Mouse (Mus musculus): ENCODE measurements around the gene Ifrd1. TPM values are rescaled to one million over a fixed set of nuclear protein-coding genes. Genes with fewer than 3 reads are reported as not detected.
"Not testable (repeated sequence)": the region's sequence is repeated elsewhere in the genome, so short reads cannot be mapped to it uniquely, and the experiment has no call there.

The Ifrd1 gene
- 161 and 171 TPM in 2 replicates for total RNA-seq (2017)

DNA sequence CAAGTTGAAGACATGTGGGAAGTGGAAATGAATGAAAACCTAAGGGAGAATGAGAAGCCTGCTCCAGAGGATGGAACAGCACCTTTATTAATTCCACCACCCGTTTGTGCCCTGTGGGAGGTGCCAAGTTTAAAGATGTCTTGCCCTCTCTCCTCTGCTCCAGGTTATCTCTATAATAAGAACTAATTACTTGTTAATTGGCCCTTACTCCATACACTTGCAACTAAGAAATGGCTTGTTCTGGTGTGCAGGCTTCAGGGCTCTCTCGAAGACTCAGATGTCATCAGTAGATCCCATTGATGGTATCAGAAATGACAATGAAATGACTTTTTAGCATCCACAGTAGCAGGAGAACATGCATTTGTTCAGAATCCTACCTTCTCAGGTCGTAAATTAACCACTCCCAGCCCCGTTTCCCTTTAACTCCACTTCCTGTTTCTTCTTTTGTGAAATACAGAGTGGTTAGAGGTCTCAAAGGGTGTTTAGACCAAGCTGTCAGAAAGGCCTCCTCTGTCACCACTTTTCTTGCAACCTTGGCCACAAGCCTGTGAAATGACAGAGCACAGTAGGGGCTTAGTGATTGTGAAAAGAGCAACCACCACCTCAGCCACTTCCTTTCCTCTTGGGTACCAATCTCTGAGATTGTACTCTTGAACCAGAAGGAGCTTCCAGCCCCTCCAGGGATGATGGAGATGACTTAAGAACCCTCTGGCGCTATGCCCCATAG, at the start of gene Ifrd1:
TSS of gene Ifrd1 (minus strand) at position 51 of the 727 bp plus-strand sequence.
- ATAC-seq (replicated peaks in 1 of 2; ENCODE audit: insufficient read depth in 1 of 2, low FRiP score in 2 of 2, low TSS enrichment in 1 of 2, low read depth in 1 of 2, poor library complexity in 2 of 2, severe bottlenecking in 2 of 2) = peak; percentile 95

DNA sequence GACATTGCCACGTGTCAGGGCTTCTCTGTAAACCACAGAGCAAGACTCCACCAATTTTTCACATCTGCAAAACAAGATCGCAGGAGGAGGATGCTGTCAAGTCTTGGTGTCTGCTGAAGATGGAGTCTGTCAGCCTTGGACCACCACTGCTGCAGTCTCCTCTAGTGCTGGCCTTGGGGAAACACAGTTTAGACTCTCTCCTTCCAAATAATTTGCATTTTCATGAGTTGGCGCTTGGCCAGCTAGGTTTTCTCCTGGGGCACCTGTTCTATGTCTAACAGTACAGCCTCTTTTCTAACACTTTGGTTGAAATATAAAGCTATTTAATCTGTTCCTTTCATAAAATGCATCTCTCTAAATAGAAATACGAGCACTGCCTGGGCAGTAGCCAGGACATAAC, 38.2 kb upstream of the Ifrd1 start:
- no peak for ATAC-seq (replicated peaks in 1 of 2; ENCODE audit: insufficient read depth in 1 of 2, low FRiP score in 2 of 2, low TSS enrichment in 1 of 2, low read depth in 1 of 2, poor library complexity in 2 of 2, severe bottlenecking in 2 of 2)

GRCm38 (mm10) chr12:40280596-40281325, 32.5 kb upstream of the Ifrd1 start:
- ATAC-seq (replicated peaks in 1 of 2; ENCODE audit: insufficient read depth in 1 of 2, low FRiP score in 2 of 2, low TSS enrichment in 1 of 2, low read depth in 1 of 2, poor library complexity in 2 of 2, severe bottlenecking in 2 of 2) = no peak

- no peak for ATAC-seq (replicated peaks in 1 of 2; ENCODE audit: insufficient read depth in 1 of 2, low FRiP score in 2 of 2, low TSS enrichment in 1 of 2, low read depth in 1 of 2, poor library complexity in 2 of 2, severe bottlenecking in 2 of 2)
Observed at GRCm38 (mm10) chr12:40277581-40277980, 29.3 kb upstream of the Ifrd1 start.

DNA sequence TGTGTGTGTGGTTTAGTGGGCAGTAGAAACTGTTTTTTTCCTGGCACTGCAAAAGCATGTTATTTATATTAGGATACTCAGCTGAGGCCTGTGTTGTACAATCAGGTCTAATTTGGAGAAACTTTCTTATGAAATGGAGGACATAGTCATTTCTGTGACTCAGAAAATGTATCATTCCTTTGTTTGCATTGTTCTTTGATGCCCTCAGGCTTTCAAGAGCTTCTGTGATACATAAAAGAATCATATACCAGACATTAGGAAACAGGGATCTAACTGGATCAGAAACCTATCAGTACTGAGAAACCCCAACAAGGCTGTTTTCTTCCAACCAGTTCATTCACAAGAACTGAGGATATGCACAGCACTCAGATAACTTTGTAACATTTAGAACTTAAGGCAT, 26.6 kb upstream of the Ifrd1 start:
- ATAC-seq (replicated peaks in 1 of 2; ENCODE audit: insufficient read depth in 1 of 2, low FRiP score in 2 of 2, low TSS enrichment in 1 of 2, low read depth in 1 of 2, poor library complexity in 2 of 2, severe bottlenecking in 2 of 2) = no peak

GRCm38 (mm10) chr12:40273339-40273738, 25.0 kb upstream of the Ifrd1 start:
- ATAC-seq (replicated peaks in 1 of 2; ENCODE audit: insufficient read depth in 1 of 2, low FRiP score in 2 of 2, low TSS enrichment in 1 of 2, low read depth in 1 of 2, poor library complexity in 2 of 2, severe bottlenecking in 2 of 2) = peak; percentile 25 to 56; a peak in 2 of 4 replicates

GRCm38 (mm10) chr12:40272710-40273109, 24.4 kb upstream of the Ifrd1 start:
- no peak for ATAC-seq (replicated peaks in 1 of 2; ENCODE audit: insufficient read depth in 1 of 2, low FRiP score in 2 of 2, low TSS enrichment in 1 of 2, low read depth in 1 of 2, poor library complexity in 2 of 2, severe bottlenecking in 2 of 2)

DNA sequence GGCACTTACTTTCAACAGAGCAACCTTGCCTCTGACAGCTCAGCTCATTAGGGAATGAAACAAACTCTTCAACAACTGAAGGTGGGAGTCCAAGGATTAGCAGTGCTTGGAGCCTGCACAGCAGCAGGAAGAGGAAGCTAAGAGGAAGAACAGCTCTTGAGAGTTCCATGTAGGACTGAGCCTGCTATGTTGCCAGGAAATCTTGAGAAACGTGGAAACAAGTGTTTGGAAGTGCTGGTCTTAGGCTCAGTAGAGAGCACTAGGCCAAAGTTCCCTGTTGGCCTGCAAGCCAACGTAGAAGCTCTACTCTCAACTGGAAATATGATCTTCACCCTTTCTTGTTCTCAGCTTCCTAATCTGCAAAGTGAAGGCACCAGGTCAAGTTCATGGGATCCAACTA, 20.0 kb upstream of the Ifrd1 start:
- ATAC-seq (replicated peaks in 1 of 2; ENCODE audit: insufficient read depth in 1 of 2, low FRiP score in 2 of 2, low TSS enrichment in 1 of 2, low read depth in 1 of 2, poor library complexity in 2 of 2, severe bottlenecking in 2 of 2) = no peak

DNA sequence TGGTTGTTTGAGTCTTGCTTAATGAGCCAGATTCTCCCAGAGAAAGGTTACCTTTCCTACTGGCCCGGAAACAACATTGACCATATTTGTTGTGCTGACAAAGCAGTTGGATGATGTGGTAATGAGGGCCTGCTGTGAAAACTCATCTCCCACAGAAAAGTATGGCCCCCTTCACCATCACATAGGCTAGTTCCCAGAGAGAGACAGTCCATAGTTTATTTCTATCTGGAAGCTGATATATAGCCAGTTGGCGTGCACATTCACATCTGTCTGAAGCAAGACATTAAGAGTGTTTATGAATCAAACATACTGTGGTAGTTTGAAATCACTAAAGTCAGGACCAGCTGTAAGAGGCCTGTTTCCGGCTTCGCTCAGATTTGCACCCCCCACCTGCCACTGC, 15.4 kb upstream of the Ifrd1 start:
- no peak for ATAC-seq (replicated peaks in 1 of 2; ENCODE audit: insufficient read depth in 1 of 2, low FRiP score in 2 of 2, low TSS enrichment in 1 of 2, low read depth in 1 of 2, poor library complexity in 2 of 2, severe bottlenecking in 2 of 2)

- no peak for ATAC-seq (replicated peaks in 1 of 2; ENCODE audit: insufficient read depth in 1 of 2, low FRiP score in 2 of 2, low TSS enrichment in 1 of 2, low read depth in 1 of 2, poor library complexity in 2 of 2, severe bottlenecking in 2 of 2)
Observed at GRCm38 (mm10) chr12:40263006-40263405, 14.7 kb upstream of the Ifrd1 start.

- ATAC-seq (replicated peaks in 1 of 2; ENCODE audit: insufficient read depth in 1 of 2, low FRiP score in 2 of 2, low TSS enrichment in 1 of 2, low read depth in 1 of 2, poor library complexity in 2 of 2, severe bottlenecking in 2 of 2) = no peak
Observed at GRCm38 (mm10) chr12:40258462-40259000, 10.2 kb upstream of the Ifrd1 start.

DNA sequence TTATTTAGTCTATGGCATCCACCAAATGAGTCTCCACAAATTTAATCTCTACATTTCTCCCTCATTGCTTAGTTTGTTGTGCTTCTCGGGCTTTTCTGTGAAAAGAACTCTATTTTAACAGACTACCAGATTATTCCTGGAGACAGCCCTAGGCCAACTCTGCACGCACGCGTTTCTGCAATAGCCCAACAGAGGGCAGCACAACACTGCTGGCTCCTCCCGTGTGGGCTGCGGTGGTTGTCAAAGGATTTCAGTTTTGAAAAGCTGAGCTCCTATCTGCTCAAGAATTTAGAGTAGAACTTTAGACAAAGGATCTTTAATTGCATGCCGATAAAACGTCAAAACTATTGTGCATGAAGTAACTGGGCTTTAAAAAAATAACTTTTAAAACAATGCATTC, 8.9 kb upstream of the Ifrd1 start:
- peak; percentile 88 to 92 for ATAC-seq (replicated peaks in 1 of 2; ENCODE audit: insufficient read depth in 1 of 2, low FRiP score in 2 of 2, low TSS enrichment in 1 of 2, low read depth in 1 of 2, poor library complexity in 2 of 2, severe bottlenecking in 2 of 2)

GRCm38 (mm10) chr12:40256543-40256942, 8.2 kb upstream of the Ifrd1 start:
- ATAC-seq (replicated peaks in 1 of 2; ENCODE audit: insufficient read depth in 1 of 2, low FRiP score in 2 of 2, low TSS enrichment in 1 of 2, low read depth in 1 of 2, poor library complexity in 2 of 2, severe bottlenecking in 2 of 2) = no peak

GRCm38 (mm10) chr12:40256033-40256432, 7.7 kb upstream of the Ifrd1 start:
- no peak for ATAC-seq (replicated peaks in 1 of 2; ENCODE audit: insufficient read depth in 1 of 2, low FRiP score in 2 of 2, low TSS enrichment in 1 of 2, low read depth in 1 of 2, poor library complexity in 2 of 2, severe bottlenecking in 2 of 2)

DNA sequence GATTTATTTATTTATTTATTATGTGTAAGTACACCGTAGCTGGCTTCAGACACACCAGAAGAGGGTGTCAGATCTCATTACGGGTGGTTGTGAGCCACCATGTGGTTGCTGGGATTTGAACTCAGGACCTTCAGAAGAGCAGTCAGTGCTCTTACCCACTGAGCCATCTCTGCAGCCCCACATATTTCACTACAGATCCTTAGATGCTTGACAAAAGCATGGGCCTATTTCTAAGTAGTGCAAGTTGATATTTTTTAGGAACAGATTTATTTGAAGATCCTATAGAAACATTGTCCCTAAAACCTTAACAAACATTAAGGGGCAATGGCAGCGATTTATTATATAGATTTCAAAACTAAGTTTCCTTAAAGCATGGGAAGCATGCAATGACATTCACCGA, 7.0 kb upstream of the Ifrd1 start:
- ATAC-seq (replicated peaks in 1 of 2; ENCODE audit: insufficient read depth in 1 of 2, low FRiP score in 2 of 2, low TSS enrichment in 1 of 2, low read depth in 1 of 2, poor library complexity in 2 of 2, severe bottlenecking in 2 of 2) = not testable (repeated sequence)

DNA sequence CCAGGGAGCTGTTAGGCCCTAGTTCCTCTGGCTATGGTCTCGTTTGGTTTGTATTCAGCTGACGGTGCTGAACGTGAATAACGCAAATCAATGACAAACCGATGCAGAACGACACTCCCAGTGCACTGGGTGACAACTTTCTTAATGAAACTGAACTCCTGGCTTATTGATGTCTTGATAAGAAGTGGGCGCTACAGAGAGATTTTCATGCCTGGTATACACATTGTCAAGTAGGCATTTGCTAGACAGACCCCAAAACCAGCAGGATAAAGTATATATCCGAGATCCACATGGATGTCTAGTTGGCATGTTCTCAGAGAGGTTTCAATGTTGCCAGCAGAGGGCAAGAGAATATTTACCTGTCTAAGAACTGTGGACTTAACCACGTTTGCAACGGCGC, 6.4 kb upstream of the Ifrd1 start:
- no peak for ATAC-seq (replicated peaks in 1 of 2; ENCODE audit: insufficient read depth in 1 of 2, low FRiP score in 2 of 2, low TSS enrichment in 1 of 2, low read depth in 1 of 2, poor library complexity in 2 of 2, severe bottlenecking in 2 of 2)

GRCm38 (mm10) chr12:40253241-40253640, 4.9 kb upstream of the Ifrd1 start:
- no peak; a peak in 1 of 4 replicates for ATAC-seq (replicated peaks in 1 of 2; ENCODE audit: insufficient read depth in 1 of 2, low FRiP score in 2 of 2, low TSS enrichment in 1 of 2, low read depth in 1 of 2, poor library complexity in 2 of 2, severe bottlenecking in 2 of 2)

DNA sequence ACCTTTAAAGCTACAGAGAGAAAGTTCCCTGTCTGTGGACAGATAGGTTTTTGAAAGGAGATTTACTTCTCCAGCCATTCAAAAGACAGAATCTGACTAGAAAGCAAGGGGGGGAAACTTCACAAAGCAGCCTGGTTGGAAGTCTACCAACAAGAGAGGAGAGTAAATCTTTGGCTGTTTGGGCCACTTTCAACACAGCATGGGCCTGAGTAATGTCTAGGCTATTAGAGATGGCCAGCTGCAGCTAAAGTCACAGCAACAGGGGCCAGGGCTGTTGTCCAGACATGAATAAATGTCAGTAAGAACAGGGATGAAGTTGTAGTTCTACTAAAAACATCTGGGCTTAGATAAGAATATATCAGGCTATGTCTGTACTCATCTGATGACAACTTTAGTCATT, 2.0 kb upstream of the Ifrd1 start:
- ATAC-seq (replicated peaks in 1 of 2; ENCODE audit: insufficient read depth in 1 of 2, low FRiP score in 2 of 2, low TSS enrichment in 1 of 2, low read depth in 1 of 2, poor library complexity in 2 of 2, severe bottlenecking in 2 of 2) = no peak
